Mouse (Mus musculus) heart, embryonic 10.5 days (tissue): Measurements from ENCODE around the gene Spats2. TPM values are rescaled to one million over a fixed set of nuclear protein-coding genes. Genes with fewer than 3 reads are reported as not detected.

Experiments
- microRNA-seq: library from miRNA; unstranded; fragments of <30 nt; microRNA quantifications from one replicate; pipeline ENCODE4, GENCODE M21; 2017
- polyA plus RNA-seq: library from polyadenylated mRNA; unstranded; fragments of >200 nt; fragmentation: Nextera tagmentation; extraction: Ambion mirVana; gene quantifications from 2 replicates; pipeline ENCODE4 v1.2.1, GENCODE M21; 2016

The Spats2 gene
- polyA plus RNA-seq, 1 experiment from 2014 or later: 58.5 TPM

Small RNA genes within 50 kb of the gene (microRNA-seq; reads per million reads assigned to microRNA genes)
- gene Mir6960: 0.76 reads per million

Other genes with a start within 250 kb of the Spats2 start
- 6.5 and 11.8 TPM in 2 replicates for gene Rhebl1, start 231.4 kb upstream of the Spats2 start, polyA plus RNA-seq
- 2.9 and 3.0 TPM in 2 replicates for gene Dhh, start 227.4 kb upstream of the Spats2 start, polyA plus RNA-seq
- 14.9 and 20.2 TPM in 2 replicates for gene Lmbr1l, start 207.7 kb upstream of the Spats2 start, polyA plus RNA-seq
- 1,935 and 2,007 TPM in 2 replicates for gene Tuba1b, start 191.4 kb upstream of the Spats2 start, polyA plus RNA-seq
- not detected in 2 replicates for gene Gm49450, start 172.4 kb upstream of the Spats2 start, polyA plus RNA-seq
- gene Tuba1a, start 172.2 kb upstream of the Spats2 start, polyA plus RNA-seq: 1,319 and 1,394 TPM in 2 replicates
- gene Tuba1c, start 96.0 kb upstream of the Spats2 start, polyA plus RNA-seq: 172 and 183 TPM in 2 replicates
- gene Prph, start 70.7 kb upstream of the Spats2 start, polyA plus RNA-seq: 0.36 and 1.1 TPM in 2 replicates
- 35.7 TPM in 2 replicates for gene Troap, start 51.3 kb upstream of the Spats2 start, polyA plus RNA-seq
- gene C1ql4, start 38.1 kb upstream of the Spats2 start, polyA plus RNA-seq: 0.12 and 0.20 TPM in 2 replicates
- gene Dnajc22, start 32.7 kb upstream of the Spats2 start, polyA plus RNA-seq: 2.7 and 7.5 TPM in 2 replicates
- gene Kcnh3, start 98.9 kb downstream of the Spats2 start, polyA plus RNA-seq: 0.27 and 0.28 TPM in 2 replicates
- 174 and 196 TPM in 2 replicates for gene Mcrs1, start 126.0 kb downstream of the Spats2 start, polyA plus RNA-seq
- 40.0 and 54.7 TPM in 2 replicates for gene Prpf40b, start 169.2 kb downstream of the Spats2 start, polyA plus RNA-seq
- 0.19 and 0.37 TPM in 2 replicates for gene Fam186b, start 170.0 kb downstream of the Spats2 start, polyA plus RNA-seq
- 14.3 and 17.5 TPM in 2 replicates for gene Fmnl3, start 244.6 kb downstream of the Spats2 start, polyA plus RNA-seq